Mouse (Mus musculus) embryonic facial prominence, embryonic 10.5 days (tissue): ENCODE measurements around the gene Necab3. TPM values are rescaled to one million over a fixed set of nuclear protein-coding genes. Genes with fewer than 3 reads are reported as not detected.

Source experiments
- DNase-seq: peaks from one replicate; pipeline ENCODE4 v3.0.0-alpha.2; 2017; ENCODE audit warnings: low spot score
- H3K27ac ChIP-seq: fragments of 300-500 bp; sonication (generic); replicated peaks from 2 replicates; pipeline ENCODE4 v1.5.1; 2016; ENCODE audit warnings: mild to moderate bottlenecking
- H3K27me3 ChIP-seq: fragments of 300-500 bp; sonication (generic); replicated peaks from 2 replicates; pipeline ENCODE4 v1.6.1; 2016; ENCODE audit warnings: low read depth, mild to moderate bottlenecking; ENCODE audit not compliant: poor library complexity, severe bottlenecking
- H3K36me3 ChIP-seq: fragments of 300-500 bp; sonication (generic); replicated peaks from 2 replicates; pipeline ENCODE4 v1.6.1; 2016; ENCODE audit warnings: mild to moderate bottlenecking, moderate library complexity
- H3K4me1 ChIP-seq: fragments of 300-500 bp; sonication (generic); 2 replicates; pipeline ENCODE4 v1.6.1; 2016
- H3K4me3 ChIP-seq: fragments of 300-500 bp; sonication (generic); 2 replicates; pipeline ENCODE4 v1.5.1; 2016; ENCODE audit warnings: mild to moderate bottlenecking, moderate library complexity
- H3K9me3 ChIP-seq: fragments of 300-500 bp; sonication (generic); 2 replicates; pipeline ENCODE4 v1.6.1; 2016; ENCODE audit warnings: mild to moderate bottlenecking
- WGBS: fragments of 180-500 bp; shearing (Covaris S2); methylation state at CpG from one replicate; pipeline ENCODE4 v1.1.7; 2016; 5-methylcytosine and 5-hydroxymethylcytosine counted together
- polyA plus RNA-seq: library from polyadenylated mRNA; unstranded; fragments of >200 nt; fragmentation: Nextera tagmentation; extraction: Ambion mirVana; gene quantifications from 2 replicates; pipeline ENCODE4 v1.2.1, GENCODE M21; 2016

The Necab3 gene
- polyA plus RNA-seq, 1 experiment from 2014 or later, result 3.2 TPM

DNA sequence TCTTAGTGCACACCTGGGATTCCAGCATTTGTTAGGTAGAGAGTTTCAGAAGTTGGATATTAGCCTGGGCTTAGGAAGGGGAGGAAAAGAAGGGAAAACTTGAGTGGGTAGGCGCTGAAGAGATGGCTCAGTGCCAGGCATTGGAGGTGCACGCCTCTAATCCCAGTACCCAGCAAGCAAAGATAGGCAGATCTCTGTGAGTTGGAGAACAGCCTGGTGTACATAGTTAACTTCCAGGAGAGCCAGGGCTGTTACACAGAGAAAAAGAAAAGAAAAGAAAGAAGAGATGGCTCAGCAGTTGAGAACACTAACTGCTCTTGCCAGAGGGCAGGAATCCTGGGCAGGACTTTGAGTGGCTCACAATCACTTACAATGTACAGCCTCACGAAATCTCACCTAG is 32.2 kb downstream of the Necab3 start:
- no peak for DNase-seq
- Histone ChIP-seq H3K4me1 (no peaks in the 10 kb centered on the region), H3K27me3 (no peaks in the 10 kb centered on the region), H3K4me3 (no peak overlapping the region), H3K9me3 (no peaks in the 10 kb centered on the region), H3K27ac (no peak overlapping the region), H3K36me3 (peaks cover 94% of the 10 kb centered on the region)
- WGBS, result 91% methylated on average over 3 of the region's 3 CpGs

DNA sequence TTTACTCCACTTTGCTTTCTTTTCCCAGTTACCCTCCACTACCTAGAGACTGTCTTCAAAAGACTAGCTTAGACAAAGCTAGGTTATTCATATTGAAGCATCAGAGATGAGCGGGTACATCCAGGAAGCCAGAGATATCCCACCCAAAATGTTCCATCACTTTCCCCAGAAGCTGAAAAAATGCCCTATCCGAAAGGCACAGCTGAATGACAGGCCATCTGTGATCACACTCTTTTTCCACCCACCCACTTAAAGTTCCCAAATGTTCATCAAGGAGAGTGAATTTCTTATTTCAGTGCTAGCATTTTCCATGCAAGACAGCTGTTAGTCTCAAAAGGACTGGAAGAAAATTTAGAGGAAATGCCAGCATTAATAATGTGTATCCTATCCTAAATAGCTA is 33.4 kb downstream of the Necab3 start:
- WGBS, result 92% methylated on average over 2 of the region's 2 CpGs
- H3K27ac ChIP-seq, result no peak overlapping the region
- DNase-seq, result no peak
- peaks cover 93% of the 10 kb centered on the region for H3K36me3 ChIP-seq
- no peaks in the 10 kb centered on the region for H3K27me3 ChIP-seq
- no peak overlapping the region for H3K4me3 ChIP-seq
- H3K9me3 ChIP-seq, result no peaks in the 10 kb centered on the region
- no peaks in the 10 kb centered on the region for H3K4me1 ChIP-seq

DNA sequence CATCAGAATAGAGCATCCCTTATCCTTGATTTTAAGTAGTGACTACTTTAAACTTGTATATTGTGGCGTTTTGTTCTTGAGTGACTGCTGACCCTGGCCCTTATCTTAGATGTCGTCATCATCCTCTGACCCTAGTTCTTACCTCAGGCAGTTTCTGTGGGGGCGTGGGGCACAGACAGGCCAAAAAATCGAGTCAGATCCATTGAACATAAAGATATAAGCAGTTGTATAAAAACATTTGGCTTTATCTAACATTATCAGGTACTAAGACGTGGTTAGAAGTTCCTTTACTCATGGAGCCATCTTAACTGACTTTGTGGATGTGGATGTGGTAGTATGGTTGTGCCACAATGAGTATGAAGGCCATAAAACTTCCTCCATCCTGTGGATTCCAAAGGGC is 36.4 kb downstream of the Necab3 start:
- WGBS, result 91% methylated on average over 5 of the region's 5 CpGs
- no peak overlapping the region for H3K4me3 ChIP-seq
- H3K27ac ChIP-seq, result no peak overlapping the region
- no peak for DNase-seq
- no peaks in the 10 kb centered on the region for H3K4me1 ChIP-seq
- no peaks in the 10 kb centered on the region for H3K9me3 ChIP-seq
- H3K36me3 ChIP-seq, result peaks cover 93% of the 10 kb centered on the region
- H3K27me3 ChIP-seq, result no peaks in the 10 kb centered on the region

DNA sequence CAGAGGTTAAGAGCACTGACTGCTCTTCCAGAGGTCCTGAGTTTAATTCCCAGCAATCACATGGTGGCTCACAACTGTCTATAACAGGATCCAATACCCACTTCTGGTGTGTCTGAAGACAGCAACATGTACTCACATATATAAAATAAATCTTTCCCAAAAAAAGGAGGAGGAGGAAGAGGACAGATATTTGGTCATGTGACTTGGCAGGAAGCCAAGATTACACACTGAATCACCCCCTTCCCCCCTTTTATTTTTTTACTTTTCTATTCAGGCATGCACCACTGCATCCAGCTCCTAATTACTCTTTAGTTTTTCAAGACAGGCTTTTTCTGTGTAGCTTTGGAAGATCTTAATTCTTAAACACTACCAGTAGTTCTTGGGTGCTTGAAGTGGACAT is 37.2 kb downstream of the Necab3 start:
- no peaks in the 10 kb centered on the region for H3K9me3 ChIP-seq
- H3K27me3 ChIP-seq, result no peaks in the 10 kb centered on the region
- no peaks in the 10 kb centered on the region for H3K4me1 ChIP-seq
- H3K27ac ChIP-seq, result no peak overlapping the region
- no peak overlapping the region for H3K4me3 ChIP-seq
- no peak for DNase-seq
- H3K36me3 ChIP-seq, result peaks cover 93% of the 10 kb centered on the region

DNA sequence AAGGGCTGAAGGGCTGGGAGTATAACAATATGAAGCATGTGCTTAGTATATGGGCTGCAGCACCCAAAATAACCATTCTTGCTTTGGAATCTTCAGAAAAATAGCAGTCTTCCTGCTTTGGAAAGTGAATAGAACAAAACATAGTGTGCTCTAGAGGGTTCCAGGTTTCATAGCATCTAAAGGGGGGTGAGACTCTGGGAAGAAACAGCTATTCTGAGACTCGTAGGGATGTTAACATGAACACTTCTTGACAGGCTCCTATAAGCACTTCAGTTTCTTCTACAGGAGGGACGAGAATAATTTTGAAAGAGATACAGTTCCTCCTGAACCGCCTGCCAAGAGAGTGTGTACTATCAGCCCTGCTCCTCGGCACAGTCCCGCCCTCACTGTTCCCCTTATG is 41.3 kb downstream of the Necab3 start:
- Histone ChIP-seq H3K36me3 (peaks cover 81% of the 10 kb centered on the region), H3K27ac (no peak overlapping the region), H3K4me1 (no peaks in the 10 kb centered on the region), H3K9me3 (no peaks in the 10 kb centered on the region), H3K27me3 (no peaks in the 10 kb centered on the region), H3K4me3 (no peak overlapping the region)
- no peak for DNase-seq
- WGBS, result 90% methylated on average over 5 of the region's 5 CpGs

DNA sequence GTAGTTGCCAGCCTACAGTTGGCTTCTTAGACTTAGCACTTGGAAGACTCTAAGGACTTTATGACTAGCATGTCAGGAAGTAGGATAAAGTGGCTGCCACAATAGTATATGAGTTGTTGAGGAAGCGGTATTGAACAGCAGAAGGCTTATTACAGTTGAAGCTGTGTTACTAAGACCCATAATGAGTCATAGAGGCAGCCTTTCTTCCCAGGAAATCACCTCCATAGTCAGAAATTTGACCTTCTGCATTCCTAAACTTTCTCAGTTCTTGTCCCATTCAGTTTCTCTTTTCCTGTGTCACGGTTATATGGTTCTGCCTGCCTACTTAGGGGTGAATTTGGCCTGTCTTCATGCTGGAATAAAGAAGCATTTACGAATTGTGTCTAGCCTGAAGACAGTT is 41.7 kb downstream of the Necab3 start:
- WGBS, result 86% methylated on average over 3 of the region's 3 CpGs
- Histone ChIP-seq H3K4me3 (no peak overlapping the region), H3K27ac (no peak overlapping the region), H3K9me3 (no peaks in the 10 kb centered on the region), H3K4me1 (no peaks in the 10 kb centered on the region), H3K36me3 (peaks cover 81% of the 10 kb centered on the region), H3K27me3 (no peaks in the 10 kb centered on the region)
- DNase-seq, result no peak

DNA sequence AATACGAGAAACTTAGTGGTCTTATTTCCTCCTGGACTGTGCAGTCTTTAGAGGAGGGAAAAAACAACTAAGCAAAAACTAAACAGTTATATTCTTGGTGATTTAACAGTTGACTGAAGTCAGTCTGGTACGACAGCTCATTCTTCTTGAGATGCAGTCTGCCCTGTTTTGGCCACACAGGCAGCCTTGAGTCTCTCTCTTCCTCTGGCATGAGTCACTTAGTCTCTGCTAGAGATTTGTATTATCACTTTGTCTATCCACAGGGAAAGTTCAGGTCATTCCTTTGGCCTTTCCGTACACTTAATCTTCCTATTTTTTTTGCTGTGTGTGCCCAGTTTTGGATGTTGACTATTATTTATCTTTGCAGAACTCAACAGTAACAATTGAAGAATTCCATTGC is 48.5 kb downstream of the Necab3 start:
- Histone ChIP-seq H3K36me3 (peaks cover 87% of the 10 kb centered on the region), H3K9me3 (no peaks in the 10 kb centered on the region)

DNA sequence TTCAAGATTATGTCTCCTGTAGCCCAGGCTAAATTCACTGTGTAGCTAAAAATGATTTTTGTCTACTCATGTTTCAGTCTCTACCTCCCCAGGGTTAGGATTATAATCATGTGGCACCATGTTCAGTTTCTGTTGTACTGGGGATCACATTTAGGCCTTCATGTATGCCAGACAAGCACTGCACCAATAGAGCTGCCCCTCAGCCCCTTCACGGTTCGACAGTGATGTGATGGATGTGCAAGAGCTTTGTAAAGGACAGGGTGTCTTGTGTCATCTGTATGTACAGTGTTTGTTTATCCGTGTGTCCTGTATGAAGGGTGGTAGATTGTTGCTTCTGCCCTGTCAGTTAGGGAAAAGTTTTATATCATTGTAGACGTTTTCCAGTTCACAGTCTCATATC is 50.2 kb downstream of the Necab3 start:
- no peak overlapping the region for H3K27ac ChIP-seq
- H3K4me3 ChIP-seq, result no peak overlapping the region
- H3K27me3 ChIP-seq, result no peaks in the 10 kb centered on the region
- H3K4me1 ChIP-seq, result no peaks in the 10 kb centered on the region
- DNase-seq, result no peak
- no peaks in the 10 kb centered on the region for H3K9me3 ChIP-seq
- 92% methylated on average over 4 of the region's 4 CpGs for WGBS
- H3K36me3 ChIP-seq, result peaks cover 96% of the 10 kb centered on the region

More for the DNA sequence above, 48.5 kb downstream of the Necab3 start:
- no peak overlapping the region for H3K27ac ChIP-seq
- no peak overlapping the region for H3K4me3 ChIP-seq
- H3K4me1 ChIP-seq, result no peaks in the 10 kb centered on the region
- H3K27me3 ChIP-seq, result no peaks in the 10 kb centered on the region
- WGBS, result 90% methylated on average over 3 of the region's 3 CpGs
- DNase-seq, result no peak

DNA sequence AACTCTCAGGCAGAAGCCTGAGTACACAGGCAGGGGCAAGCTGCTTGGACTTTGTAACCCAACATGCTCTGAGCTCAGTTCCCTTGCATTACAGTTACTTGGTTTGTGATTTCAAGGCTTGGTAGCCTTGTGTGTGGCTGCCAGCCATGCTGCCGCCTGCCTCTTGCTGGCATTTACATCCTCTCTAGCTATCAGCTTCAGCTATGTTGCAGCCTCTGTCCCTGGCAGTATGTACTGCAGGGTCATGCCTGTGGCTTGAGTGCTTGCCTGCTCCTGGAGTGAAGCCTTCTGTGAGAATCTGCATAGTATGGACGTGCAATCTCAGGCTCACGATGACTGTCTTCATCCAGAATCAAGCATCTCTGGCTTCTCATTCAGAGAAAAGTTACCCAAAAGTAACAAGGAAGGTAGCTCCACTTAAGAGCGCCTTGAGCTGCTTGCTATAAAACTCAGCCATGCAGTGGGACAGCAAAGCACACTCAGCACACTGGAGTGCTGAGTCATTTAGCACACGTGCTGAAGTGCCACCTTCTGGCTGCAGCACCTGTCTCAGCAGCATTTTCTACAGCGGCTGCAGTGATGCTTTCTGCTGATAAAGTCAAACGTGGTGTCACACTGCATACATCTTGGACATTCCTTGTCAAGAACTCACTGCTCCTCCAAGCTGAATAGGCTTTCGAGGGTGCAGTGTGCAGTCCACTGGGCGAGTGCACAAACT is 51.0 kb downstream of the Necab3 start:
- H3K27ac ChIP-seq, result no peak overlapping the region
- WGBS, result 83% methylated on average over 9 of the region's 9 CpGs
- H3K9me3 ChIP-seq, result no peaks in the 10 kb centered on the region
- no peak overlapping the region for H3K4me3 ChIP-seq
- no peaks in the 10 kb centered on the region for H3K4me1 ChIP-seq
- H3K27me3 ChIP-seq, result no peaks in the 10 kb centered on the region
- peaks cover 97% of the 10 kb centered on the region for H3K36me3 ChIP-seq
- DNase-seq, result no peak

DNA sequence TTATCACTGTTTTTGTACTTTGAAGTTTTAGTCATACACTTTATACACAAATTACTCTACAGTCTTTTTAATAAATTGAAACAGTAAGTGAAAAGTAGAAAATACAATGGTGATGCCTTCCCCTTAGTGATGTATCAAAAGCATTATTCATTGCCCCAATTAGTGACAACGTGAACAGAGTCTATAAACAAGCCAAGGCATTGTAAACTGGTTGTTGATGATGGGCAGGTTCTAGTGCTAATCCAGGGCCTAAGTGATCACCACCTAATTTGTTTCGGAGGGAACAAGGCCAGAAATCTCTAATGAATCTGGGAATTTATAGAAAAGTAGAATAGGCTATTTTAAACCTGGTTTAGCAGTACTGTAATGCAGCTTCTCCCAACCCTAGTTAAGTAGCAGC is 51.6 kb downstream of the Necab3 start:
- Histone ChIP-seq H3K36me3 (peaks cover 94% of the 10 kb centered on the region), H3K4me3 (no peak overlapping the region), H3K4me1 (no peaks in the 10 kb centered on the region), H3K27ac (no peak overlapping the region), H3K27me3 (no peaks in the 10 kb centered on the region), H3K9me3 (no peaks in the 10 kb centered on the region)
- no peak for DNase-seq
- WGBS, result 80% methylated on average over 2 of the region's 2 CpGs

DNA sequence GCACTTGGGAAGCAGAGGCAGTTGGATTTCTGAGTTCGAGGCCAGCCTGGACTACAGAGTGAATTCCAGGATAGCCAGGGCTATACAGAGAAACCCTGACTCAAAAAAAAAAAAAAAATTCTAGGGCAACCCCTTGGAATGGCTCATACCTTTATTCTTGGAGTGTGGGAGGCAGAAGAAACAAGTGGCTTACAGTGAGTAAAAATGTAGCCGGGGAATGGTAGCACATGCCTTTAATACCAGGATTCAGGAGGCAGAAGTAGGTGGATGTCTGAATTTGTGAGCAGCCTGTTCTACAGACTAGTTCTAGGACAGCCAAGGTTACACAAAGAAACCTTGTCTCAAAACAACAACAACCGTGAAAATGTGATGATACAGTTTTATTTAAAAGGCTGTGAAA is 57.9 kb downstream of the Necab3 start:
- no peak overlapping the region for H3K27ac ChIP-seq
- peaks cover 58% of the 10 kb centered on the region for H3K36me3 ChIP-seq
- WGBS, result 84% methylated on average over 3 of the region's 3 CpGs
- H3K4me1 ChIP-seq, result no peaks in the 10 kb centered on the region
- no peaks in the 10 kb centered on the region for H3K27me3 ChIP-seq
- H3K4me3 ChIP-seq, result no peak overlapping the region
- DNase-seq, result no peak
- H3K9me3 ChIP-seq, result no peaks in the 10 kb centered on the region

DNA sequence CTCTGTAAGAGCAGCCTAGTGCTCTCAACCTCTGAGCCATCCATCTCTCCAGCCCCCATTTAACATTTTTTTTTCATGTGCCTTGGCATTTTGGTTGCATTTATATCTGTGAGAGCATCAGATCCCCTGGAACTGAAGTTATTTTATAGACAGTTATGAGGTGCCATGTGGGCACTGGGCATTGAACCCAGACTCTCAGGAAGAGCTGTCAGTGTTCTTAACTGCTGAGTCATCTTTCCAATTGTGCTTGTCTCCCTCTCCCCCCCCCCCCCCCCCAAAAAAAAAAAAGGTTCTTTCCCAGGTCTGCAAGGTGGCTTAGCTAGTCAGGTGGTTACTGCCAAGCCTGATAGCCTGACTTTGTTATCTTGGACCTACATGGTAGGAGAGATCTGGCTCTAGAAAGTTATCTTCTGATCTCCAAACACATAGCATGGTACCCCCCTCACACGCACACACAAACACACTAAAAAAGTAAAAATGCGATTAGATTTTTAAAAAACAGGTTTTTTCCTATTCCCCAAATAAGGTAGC is 58.9 kb downstream of the Necab3 start:
- Histone ChIP-seq H3K27me3 (no peaks in the 10 kb centered on the region), H3K4me1 (no peaks in the 10 kb centered on the region), H3K36me3 (peaks cover 51% of the 10 kb centered on the region), H3K27ac (no peak overlapping the region), H3K9me3 (no peaks in the 10 kb centered on the region), H3K4me3 (no peak overlapping the region)
- WGBS, result 97% methylated on average over 2 of the region's 2 CpGs
- DNase-seq, result no peak

DNA sequence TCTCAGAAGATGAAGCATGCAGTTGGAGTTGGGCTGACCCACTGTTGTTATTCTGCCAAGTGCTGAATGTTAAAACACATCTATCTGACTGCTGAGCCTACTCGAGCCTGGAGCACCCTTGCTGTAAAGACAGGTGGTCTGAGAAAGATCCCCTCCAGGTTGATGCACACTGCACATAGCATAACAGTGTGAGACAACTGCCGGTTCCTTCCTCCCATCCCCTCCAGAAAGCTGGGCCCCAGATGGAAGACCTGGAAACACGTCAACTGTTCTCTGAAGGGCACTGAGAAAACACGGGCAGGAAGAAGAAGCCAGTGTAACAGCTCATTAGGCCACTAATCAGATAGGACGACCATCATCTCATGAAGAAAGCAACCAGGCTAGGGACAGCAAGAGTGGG is 60.1 kb downstream of the Necab3 start:
- DNase-seq, result no peak
- peaks cover 39% of the 10 kb centered on the region for H3K36me3 ChIP-seq
- no peaks in the 10 kb centered on the region for H3K9me3 ChIP-seq
- no peak overlapping the region for H3K27ac ChIP-seq
- no peak overlapping the region for H3K4me3 ChIP-seq
- 79% methylated on average over 5 of the region's 5 CpGs for WGBS
- no peaks in the 10 kb centered on the region for H3K27me3 ChIP-seq
- no peaks in the 10 kb centered on the region for H3K4me1 ChIP-seq
